Mouse (Mus musculus): ENCODE results near the gene Pcif1. TPM values are rescaled to one million over a fixed set of nuclear protein-coding genes. Genes with fewer than 3 reads are reported as not detected.

Gene Pcif1
- polyA plus RNA-seq, 1 experiment from 2014 or later = 93.1 TPM

GRCm38 (mm10) chr2:164901380-164901779, 22.3 kb downstream of the Pcif1 start:
- no peak for ATAC-seq (ENCODE audit: low read depth)

GRCm38 (mm10) chr2:164903496-164903895, 24.4 kb downstream of the Pcif1 start:
- Histone ChIP-seq H3K9ac (no peak overlapping the region), H3K4me2 (no peak overlapping the region), H3K9me3 (no peaks in the 10 kb centered on the region; the same call in 1 of the 2 replicates), H3K4me3 (no peak overlapping the region), H3K4me1 (replicated peaks) (no peaks in the 10 kb centered on the region), H3K27ac (replicated peaks) (no peak overlapping the region), H3K27me3 (no peaks in the 10 kb centered on the region), H3K36me3 (peaks cover 100% of the 10 kb centered on the region)
- 80% methylated on average over 1 of the region's 1 CpGs for WGBS
- no peak for ATAC-seq (ENCODE audit: low read depth)

More at GRCm38 (mm10) chr2:164901380-164901779, 22.3 kb downstream of the Pcif1 start:
- H3K4me2 ChIP-seq = no peak overlapping the region
- H3K4me1 ChIP-seq (replicated peaks) = no peaks in the 10 kb centered on the region
- WGBS = 92% methylated on average over 13 of the region's 13 CpGs
- peaks cover 100% of the 10 kb centered on the region for H3K36me3 ChIP-seq
- no peaks in the 10 kb centered on the region; the same call in 1 of the 2 replicates for H3K9me3 ChIP-seq
- no peak overlapping the region for H3K27ac ChIP-seq (replicated peaks)
- no peak overlapping the region for H3K4me3 ChIP-seq
- no peak overlapping the region for H3K9ac ChIP-seq
- no peaks in the 10 kb centered on the region for H3K27me3 ChIP-seq

- Histone ChIP-seq H3K4me3 (no peak overlapping the region), H3K27me3 (no peaks in the 10 kb centered on the region), H3K36me3 (peaks cover 85% of the 10 kb centered on the region), H3K4me2 (no peak overlapping the region), H3K9ac (no peak overlapping the region), H3K4me1 (replicated peaks) (peaks cover 20% of the 10 kb centered on the region), H3K9me3 (no peaks in the 10 kb centered on the region; the same call in 1 of the 2 replicates), H3K27ac (replicated peaks) (no peak overlapping the region)
- WGBS = 98% methylated on average over 4 of the region's 4 CpGs
- no peak for ATAC-seq (ENCODE audit: low read depth)
Measured at GRCm38 (mm10) chr2:164906071-164906470, 27.0 kb downstream of the Pcif1 start.

- Histone ChIP-seq H3K9me3 (no peaks in the 10 kb centered on the region; the same call in 1 of the 2 replicates), H3K27ac (replicated peaks) (no peak overlapping the region), H3K4me2 (no peak overlapping the region), H3K9ac (no peak overlapping the region), H3K4me3 (no peak overlapping the region), H3K4me1 (replicated peaks) (peaks cover 25% of the 10 kb centered on the region), H3K27me3 (no peaks in the 10 kb centered on the region), H3K36me3 (peaks cover 71% of the 10 kb centered on the region)
- no peak for ATAC-seq (ENCODE audit: low read depth)
- WGBS = 96% methylated on average over 12 of the region's 12 CpGs
Measured at GRCm38 (mm10) chr2:164907511-164907910, 28.4 kb downstream of the Pcif1 start.

- Histone ChIP-seq H3K4me1 (replicated peaks) (peaks cover 26% of the 10 kb centered on the region), H3K36me3 (peaks cover 66% of the 10 kb centered on the region), H3K9me3 (no peaks in the 10 kb centered on the region; the same call in 1 of the 2 replicates), H3K9ac (no peak overlapping the region), H3K4me3 (no peak overlapping the region), H3K27me3 (no peaks in the 10 kb centered on the region), H3K4me2 (no peak overlapping the region), H3K27ac (replicated peaks) (no peak overlapping the region)
- no peak for ATAC-seq (ENCODE audit: low read depth)
- WGBS = over 99% methylated on average over 5 of the region's 5 CpGs
Measured at GRCm38 (mm10) chr2:164908011-164908410, 28.9 kb downstream of the Pcif1 start.

GRCm38 (mm10) chr2:164909100-164909499, 30.0 kb downstream of the Pcif1 start:
- no peaks in the 10 kb centered on the region; the same call in 1 of the 2 replicates for H3K9me3 ChIP-seq
- peak overlapping the region; percentile 88; the same call in 1 of the 2 replicates for H3K9ac ChIP-seq
- H3K27ac ChIP-seq (replicated peaks) = no peak overlapping the region
- ATAC-seq (ENCODE audit: low read depth) = no peak
- H3K4me2 ChIP-seq = peak overlapping the region; percentile 95
- H3K36me3 ChIP-seq = peaks cover 55% of the 10 kb centered on the region
- peaks cover 33% of the 10 kb centered on the region for H3K4me1 ChIP-seq (replicated peaks)
- H3K4me3 ChIP-seq = peak overlapping the region; percentile 87
- WGBS = 95% methylated on average over 3 of the region's 3 CpGs
- H3K27me3 ChIP-seq = no peaks in the 10 kb centered on the region

GRCm38 (mm10) chr2:164909542-164909941, 30.4 kb downstream of the Pcif1 start:
- peaks cover 50% of the 10 kb centered on the region for H3K36me3 ChIP-seq
- no peak overlapping the region for H3K27ac ChIP-seq (replicated peaks)
- peak overlapping the region; percentile 95 for H3K4me2 ChIP-seq
- ATAC-seq (ENCODE audit: low read depth) = no peak
- peak overlapping the region; percentile 88; the same call in 1 of the 2 replicates for H3K9ac ChIP-seq
- peak overlapping the region; percentile 87 for H3K4me3 ChIP-seq
- H3K4me1 ChIP-seq (replicated peaks) = peaks cover 33% of the 10 kb centered on the region
- 78% methylated on average over 1 of the region's 1 CpGs for WGBS
- H3K27me3 ChIP-seq = no peaks in the 10 kb centered on the region
- H3K9me3 ChIP-seq = no peaks in the 10 kb centered on the region; the same call in 1 of the 2 replicates

- H3K36me3 ChIP-seq = peaks cover 41% of the 10 kb centered on the region
- peak overlapping the region; percentile 88 for H3K9ac ChIP-seq
- peaks cover 33% of the 10 kb centered on the region for H3K4me1 ChIP-seq (replicated peaks)
- peak overlapping the region; percentile 95 for H3K4me2 ChIP-seq
- H3K9me3 ChIP-seq = no peaks in the 10 kb centered on the region; the same call in 1 of the 2 replicates
- H3K4me3 ChIP-seq = peak overlapping the region; percentile 87
- no peaks in the 10 kb centered on the region for H3K27me3 ChIP-seq
- H3K27ac ChIP-seq (replicated peaks) = peak overlapping the region; percentile 99
- WGBS = 6% methylated on average over 37 of the region's 37 CpGs
- ATAC-seq (ENCODE audit: low read depth) = no peak; the same call in none of the 2 replicates
Measured at GRCm38 (mm10) chr2:164910360-164911061, 31.4 kb downstream of the Pcif1 start.

GRCm38 (mm10) chr2:164911086-164912048, 32.3 kb downstream of the Pcif1 start, which contains the start of gene Zfp335:
Zfp335 (minus strand) TSS chr2:164911757.
- peak; percentile 88 for ATAC-seq (ENCODE audit: low read depth)
- Histone ChIP-seq H3K4me1 (replicated peaks) (peaks cover 33% of the 10 kb centered on the region), H3K36me3 (peaks cover 32% of the 10 kb centered on the region), H3K9me3 (no peaks in the 10 kb centered on the region; the same call in 1 of the 2 replicates), H3K27me3 (no peaks in the 10 kb centered on the region), H3K27ac (replicated peaks) (peak within 1 kb of the TSS; percentile 99), H3K4me3 (peak within 1 kb of the TSS; percentile 87), H3K4me2 (peak within 1 kb of the TSS; percentile 95), H3K9ac (peak within 1 kb of the TSS; percentile 88)
- WGBS = under 1% methylated on average over 90 of the region's 91 CpGs

- Histone ChIP-seq H3K4me3 (peak overlapping the region; percentile 87), H3K27me3 (no peaks in the 10 kb centered on the region), H3K9me3 (no peaks in the 10 kb centered on the region), H3K9ac (peak overlapping the region; percentile 88), H3K4me2 (peak overlapping the region; percentile 95), H3K4me1 (replicated peaks) (peaks cover 33% of the 10 kb centered on the region), H3K27ac (replicated peaks) (peak overlapping the region; percentile 99), H3K36me3 (peaks cover 24% of the 10 kb centered on the region)
- peak; percentile 6 for ATAC-seq (ENCODE audit: low read depth)
- WGBS = 21% methylated on average over 12 of the region's 12 CpGs
Measured at GRCm38 (mm10) chr2:164912151-164912550, 33.0 kb downstream of the Pcif1 start.

- WGBS = 93% methylated on average over 9 of the region's 9 CpGs
- H3K27ac ChIP-seq (replicated peaks) = peak overlapping the region; percentile 99; the same call in 1 of the 2 replicates
Measured at GRCm38 (mm10) chr2:164912749-164913427, 33.8 kb downstream of the Pcif1 start.

More at GRCm38 (mm10) chr2:164912749-164913427, 33.8 kb downstream of the Pcif1 start:
- Histone ChIP-seq H3K4me3 (peak overlapping the region; percentile 87; the same call in 1 of the 2 replicates), H3K27me3 (no peaks in the 10 kb centered on the region), H3K4me2 (peak overlapping the region; percentile 95), H3K4me1 (replicated peaks) (peaks cover 33% of the 10 kb centered on the region), H3K9me3 (no peaks in the 10 kb centered on the region), H3K36me3 (peaks cover 17% of the 10 kb centered on the region), H3K9ac (peak overlapping the region; percentile 88; the same call in 1 of the 2 replicates)
- ATAC-seq (ENCODE audit: low read depth) = no peak
